Mouse (Mus musculus) effector memory CD4-positive, alpha-beta T cell, adult 7 months (primary cell): ENCODE results near the gene Phyhd1. TPM values are rescaled to one million over a fixed set of nuclear protein-coding genes. Genes with fewer than 3 reads are reported as not detected.

Source experiments
- polyA plus RNA-seq: library from polyadenylated mRNA; unstranded; fragments of 100-300 nt; shearing (Covaris generic); gene quantifications from one replicate; pipeline ENCODE4 v1.2.1, GENCODE M21; 2017

The Phyhd1 gene
- 1.5 TPM for polyA plus RNA-seq

DNA sequence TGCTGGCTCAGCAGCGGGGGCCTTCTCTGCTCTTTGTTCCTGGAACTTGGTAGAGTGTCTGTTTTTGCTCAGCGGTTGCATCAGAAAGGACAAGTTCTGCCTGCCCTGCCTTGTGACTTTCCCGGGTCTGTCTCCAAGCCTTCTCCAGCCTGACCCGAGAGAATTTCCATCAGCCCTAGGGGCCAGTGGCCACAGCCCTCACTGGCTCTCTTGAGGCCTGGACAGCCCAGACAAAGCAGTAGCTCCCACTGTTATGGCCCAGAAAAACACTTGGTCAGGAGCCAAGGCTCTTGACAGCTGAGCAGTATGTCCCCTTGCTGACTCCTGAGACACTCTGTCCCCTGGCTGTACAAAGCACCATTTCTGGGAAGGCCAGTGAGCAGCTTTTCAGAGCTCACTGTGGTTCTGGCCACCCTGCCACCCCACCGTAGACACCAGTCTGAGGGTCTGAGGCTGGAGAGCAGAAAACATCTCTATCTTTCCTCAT is at the start of gene Phyhd1:
TSS of gene Phyhd1 (plus strand) at position 437 of the 487 bp plus-strand sequence.

DNA sequence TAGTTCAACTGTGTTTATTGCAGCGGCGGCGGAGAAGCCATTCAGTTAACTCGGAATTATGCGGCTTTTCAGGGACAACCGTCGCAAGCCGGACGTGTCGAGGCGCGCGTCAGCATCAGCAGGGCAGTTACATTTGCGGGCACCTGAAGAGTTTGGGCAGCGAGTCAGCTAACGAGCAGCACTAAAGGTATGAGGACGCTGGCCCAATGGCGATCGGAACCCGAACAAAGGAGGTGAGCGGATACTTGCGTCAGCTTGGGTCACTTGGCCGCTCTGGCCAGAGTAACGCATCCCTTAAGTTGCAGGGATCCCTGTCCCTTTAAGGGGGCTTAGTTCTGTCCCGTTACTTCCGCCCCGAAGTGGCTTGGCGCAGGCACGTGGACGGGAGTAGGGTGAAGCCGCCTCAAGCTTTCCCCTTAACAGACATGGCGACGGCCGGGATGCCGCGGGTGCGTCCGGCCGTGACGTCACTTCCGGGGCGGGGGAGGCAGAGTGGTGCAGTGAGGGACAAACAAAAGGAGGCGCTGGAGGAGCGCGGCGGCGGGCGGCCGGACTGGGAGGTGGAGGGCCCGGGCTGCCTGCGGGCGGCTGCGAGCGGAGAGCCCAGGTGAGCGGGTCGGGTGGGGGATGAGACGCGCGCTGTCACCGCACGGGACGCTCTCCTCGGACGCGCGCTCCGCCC is 28.7 kb upstream of the Phyhd1 start, which contains the start of gene Lrrc8a:
TSS of gene Lrrc8a (plus strand) at position 517 of the 682 bp plus-strand sequence.

DNA sequence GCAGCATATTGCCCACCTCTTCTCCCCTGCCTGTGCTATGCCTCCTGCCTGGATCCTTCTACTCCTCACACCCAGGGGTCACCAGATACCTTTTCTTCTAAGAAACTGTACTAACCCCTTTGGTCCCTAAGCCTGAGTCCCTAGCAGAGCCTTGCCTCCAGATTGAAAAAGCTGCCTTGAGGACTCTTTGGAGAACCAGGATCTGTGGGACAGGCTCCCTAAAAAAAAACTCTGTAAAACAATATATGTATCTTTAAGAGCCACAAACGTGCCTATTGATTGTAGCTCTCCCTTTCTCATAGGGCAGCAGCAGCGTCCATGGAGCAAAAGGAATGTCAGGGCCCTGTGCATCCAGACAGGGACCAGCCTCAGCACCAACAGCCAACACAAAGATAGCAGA is 25.7 kb upstream of the Phyhd1 start, which contains the start of gene Gm28035:
TSS of gene Gm28035 (plus strand) at position 301 of the 400 bp plus-strand sequence.

DNA sequence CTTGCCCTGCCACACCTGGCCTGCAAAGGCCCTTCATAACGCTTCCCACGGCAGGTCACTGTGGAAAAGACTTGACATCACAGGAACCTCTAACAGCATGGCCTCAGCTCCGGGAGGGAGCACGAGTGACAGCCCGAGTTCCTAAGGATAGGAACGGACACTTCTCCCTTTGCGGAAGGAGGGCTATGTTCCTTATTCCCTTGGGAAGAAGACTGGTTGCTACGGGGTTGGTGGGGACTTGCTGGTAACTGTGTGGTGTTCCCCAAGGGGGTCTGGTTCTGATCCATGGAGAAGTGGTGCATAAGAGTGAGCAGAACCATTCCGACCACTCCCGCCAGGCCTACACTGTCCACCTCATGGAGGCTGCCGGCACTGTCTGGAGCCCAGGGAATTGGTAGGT is 14.7 kb downstream of the Phyhd1 start, which contains the start of gene Gm28038:
TSS of gene Gm28038 (plus strand) at position 301 of the 400 bp plus-strand sequence.

DNA sequence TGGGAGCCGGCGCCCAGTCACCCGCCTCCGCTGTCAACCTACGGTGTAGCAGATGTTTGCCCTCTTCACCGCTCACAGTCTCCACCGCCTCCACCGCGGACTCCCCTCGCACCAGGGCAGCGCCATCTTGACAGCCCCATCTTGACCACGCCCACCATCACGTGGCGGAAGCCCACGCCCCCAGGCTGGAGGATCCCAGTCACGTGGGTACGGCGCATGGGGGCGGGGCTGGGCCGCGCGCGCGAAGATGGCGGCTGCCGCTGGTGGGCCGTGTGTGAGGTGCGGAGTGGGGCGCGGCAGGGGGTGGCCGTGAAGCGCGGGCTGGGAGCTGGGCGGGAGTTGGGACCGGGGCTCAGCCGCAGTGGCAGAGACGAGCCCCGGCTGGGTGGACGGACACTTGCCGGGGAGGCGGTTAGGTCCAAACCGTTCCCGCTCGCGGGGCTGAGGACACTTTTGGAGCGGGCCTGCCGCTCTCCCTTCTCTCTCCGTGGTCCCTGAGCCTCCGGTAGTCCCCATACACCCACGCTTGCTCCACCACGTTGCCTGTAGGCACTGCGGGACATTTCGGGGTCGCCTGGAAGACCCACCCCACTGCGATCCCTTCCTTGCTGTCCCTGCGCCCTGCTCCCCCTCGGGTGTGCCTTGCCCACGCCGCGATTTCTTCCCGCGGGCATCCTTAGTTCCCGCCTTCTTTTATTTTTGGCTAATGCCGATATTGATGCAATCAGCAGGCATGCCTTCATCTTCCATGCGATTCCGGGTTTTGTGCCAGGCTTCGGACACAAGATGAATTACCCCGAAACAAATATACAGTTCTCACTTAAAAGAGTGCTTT is 20.4 kb downstream of the Phyhd1 start, which contains the start of the genes Dolk and Nup188:
TSS of gene Dolk (minus strand) at position 143 of the 835 bp plus-strand sequence.
TSS of gene Nup188 (plus strand) at position 206 of the 835 bp plus-strand sequence.

Other genes with a start within 250 kb of the Phyhd1 start
- 2.3 TPM for gene Wdr34, start 217.3 kb upstream of the Phyhd1 start, polyA plus RNA-seq
- 287 TPM for gene Set, start 208.8 kb upstream of the Phyhd1 start, polyA plus RNA-seq
- 1.1 TPM for gene Pkn3, start 188.5 kb upstream of the Phyhd1 start, polyA plus RNA-seq
- 9.4 TPM for gene Zdhhc12, start 172.6 kb upstream of the Phyhd1 start, polyA plus RNA-seq
- 21.4 TPM for gene Zer1, start 141.6 kb upstream of the Phyhd1 start, polyA plus RNA-seq
- gene Tbc1d13, start 132.5 kb upstream of the Phyhd1 start, polyA plus RNA-seq, result 5.4 TPM
- gene Endog, start 94.7 kb upstream of the Phyhd1 start, polyA plus RNA-seq, result 23.6 TPM
- 28.2 TPM for gene Spout1, start 87.7 kb upstream of the Phyhd1 start, polyA plus RNA-seq
- gene Kyat1, start 60.4 kb upstream of the Phyhd1 start, polyA plus RNA-seq, result 7.8 TPM
- gene Lrrc8a, start 28.5 kb upstream of the Phyhd1 start, polyA plus RNA-seq, result 3.4 TPM
- 1.6 TPM for gene Gm28035, start 25.6 kb upstream of the Phyhd1 start, polyA plus RNA-seq
- not detected for gene Gm28038, start 14.8 kb downstream of the Phyhd1 start, polyA plus RNA-seq
- gene Dolk, start 20.1 kb downstream of the Phyhd1 start, polyA plus RNA-seq, result 6.4 TPM
- 16.6 TPM for gene Nup188, start 20.2 kb downstream of the Phyhd1 start, polyA plus RNA-seq
- 79.2 TPM for gene Sh3glb2, start 93.1 kb downstream of the Phyhd1 start, polyA plus RNA-seq
- gene Miga2, start 98.0 kb downstream of the Phyhd1 start, polyA plus RNA-seq, result 4.6 TPM
- 20.8 TPM for gene Dolpp1, start 126.1 kb downstream of the Phyhd1 start, polyA plus RNA-seq
- gene Crat, start 149.6 kb downstream of the Phyhd1 start, polyA plus RNA-seq, result 11.1 TPM
- gene Ptpa, start 149.8 kb downstream of the Phyhd1 start, polyA plus RNA-seq, result 91.0 TPM
- 29.6 TPM for gene Ier5l, start 208.0 kb downstream of the Phyhd1 start, polyA plus RNA-seq